In the genomic region with DNA sequence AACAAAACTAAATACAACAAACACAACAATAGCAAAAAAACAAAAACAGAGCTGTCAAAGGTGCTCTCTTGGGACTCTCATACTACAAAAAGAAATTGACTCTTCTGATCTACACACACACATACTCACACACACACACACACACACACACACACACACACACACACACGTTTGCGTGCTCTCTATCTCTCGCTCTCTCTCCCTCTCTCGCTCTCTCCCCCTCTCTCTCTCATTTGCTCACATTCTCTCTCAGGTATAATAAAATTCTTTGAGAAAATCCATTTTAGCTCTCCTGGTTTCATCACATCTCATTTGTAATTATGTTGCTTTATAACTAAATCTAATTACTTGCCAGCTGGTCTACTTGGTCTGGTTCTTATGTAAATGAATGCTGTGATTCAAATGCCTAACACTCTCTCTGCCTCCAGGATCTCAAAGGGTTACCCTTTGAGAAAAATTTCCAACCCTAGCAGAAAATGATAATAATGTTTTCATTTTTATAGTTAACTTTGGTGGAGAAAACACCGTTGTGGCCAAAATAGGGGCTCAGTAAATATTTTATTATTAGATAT, we compare ENCODE assay signal across 50 mouse cellular contexts. TPM values are rescaled to one million over a fixed set of nuclear protein-coding genes. Genes with fewer than 3 reads are reported as not detected.
"Had no signal": no experiment of that assay in that cellular context is flagged by ENCODE, and none has a peak within 500 bp of the region (broad histone marks: within the 10 kb centered on the region; RNA-seq: fewer than 3 reads in every experiment).

No protein-coding gene starts in this region.

- H3K4me1 ChIP-seq: heart, embryonic 10.5 days; heart, embryonic 12.5 days; heart, embryonic 13.5 days; heart, embryonic 15.5 days; hindbrain, embryonic 12.5 days; hindbrain, embryonic 13.5 days; hindbrain, embryonic 15.5 days; intestine, embryonic 15.5 days had no signal

- H3K27me3 ChIP-seq: heart, embryonic 12.5 days; heart, embryonic 13.5 days; heart, embryonic 15.5 days; hindbrain, embryonic 12.5 days; hindbrain, embryonic 13.5 days; hindbrain, embryonic 15.5 days; intestine, embryonic 15.5 days; kidney, embryonic 15.5 days had no signal

- H3K9me3 ChIP-seq: heart, embryonic 10.5 days; heart, embryonic 12.5 days; heart, embryonic 13.5 days; heart, embryonic 15.5 days; hindbrain, embryonic 10.5 days; hindbrain, embryonic 12.5 days; hindbrain, embryonic 13.5 days; hindbrain, embryonic 15.5 days; intestine, embryonic 15.5 days; kidney, embryonic 15.5 days had no signal

- ATAC-seq: hindbrain, embryonic 16.5 days; hindbrain, postnatal 0 days; inflammation-experienced regulatory T-cells, adult 6 months; intestine, embryonic 15.5 days; intestine, embryonic 16.5 days; intestine, postnatal 0 days had no signal

- H3K36me3 ChIP-seq: heart, embryonic 10.5 days; heart, embryonic 12.5 days; heart, embryonic 13.5 days; heart, embryonic 15.5 days; hindbrain, embryonic 10.5 days; hindbrain, embryonic 12.5 days; hindbrain, embryonic 13.5 days; hindbrain, embryonic 15.5 days; intestine, embryonic 15.5 days; kidney, embryonic 15.5 days had no signal

- H3K4me2 ChIP-seq: heart, embryonic 11.5 days; heart, embryonic 12.5 days; heart, embryonic 13.5 days; heart, embryonic 15.5 days; hindbrain, embryonic 12.5 days; hindbrain, embryonic 13.5 days; hindbrain, embryonic 14.5 days; hindbrain, embryonic 15.5 days; intestine, embryonic 15.5 days; kidney, embryonic 15.5 days had no signal

- DNase-seq: heart, postnatal 10 days; heart, postnatal 14 days; heart, postnatal 36 days; heart, postnatal 4 days; kidney, adult 11 months; kidney, adult 18-20 months; kidney, adult 2 months; kidney, adult 8-10 months; kidney, adult 9 months; kidney, postnatal 10 days; kidney, postnatal 14 days; kidney, postnatal 25 days; kidney, postnatal 36 days; kidney, postnatal 4 days; layer of hippocampus, adult 9-11 months; layer of hippocampus, postnatal 36 days had no signal

- H3K4me3 ChIP-seq: heart, embryonic 10.5 days; heart, embryonic 12.5 days; heart, embryonic 13.5 days; heart, embryonic 15.5 days; hindbrain, embryonic 10.5 days; hindbrain, embryonic 12.5 days; hindbrain, embryonic 13.5 days; hindbrain, embryonic 15.5 days; intestine, embryonic 15.5 days; kidney, embryonic 15.5 days; layer of hippocampus, adult 2 months had no signal

- H3K27ac ChIP-seq: heart, embryonic 10.5 days; heart, embryonic 13.5 days; heart, embryonic 15.5 days; hindbrain, embryonic 10.5 days; hindbrain, embryonic 12.5 days; hindbrain, embryonic 13.5 days; hindbrain, embryonic 14.5 days; hindbrain, embryonic 15.5 days; hindbrain, postnatal 0 days; intestine, embryonic 15.5 days; kidney, embryonic 15.5 days; kidney, postnatal 0 days; layer of hippocampus, adult 2 months had no signal

- H3K9ac ChIP-seq: heart, embryonic 12.5 days; heart, embryonic 13.5 days; heart, embryonic 15.5 days; hindbrain, embryonic 12.5 days; hindbrain, embryonic 13.5 days; hindbrain, embryonic 14.5 days; hindbrain, embryonic 15.5 days; intestine, embryonic 15.5 days; kidney, embryonic 15.5 days had no signal

RNA-seq across cellular contexts. Expression of a gene that starts 28.0 kb away (rescaled TPM):
- total RNA-seq: heart, postnatal 10 days; heart, postnatal 14 days; heart, postnatal 25 days; heart, postnatal 36 days; heart, postnatal 4 days; hematopoietic stem cell, adult 5-6 weeks; hindbrain, postnatal 0 days; layer of hippocampus, adult 18-20 months; layer of hippocampus, adult 2 months; layer of hippocampus, adult 8-10 months; layer of hippocampus, postnatal 10 days; layer of hippocampus, postnatal 14 days; layer of hippocampus, postnatal 25 days; layer of hippocampus, postnatal 36 days had no signal
- polyA plus RNA-seq: heart, embryonic 10.5 days; heart, embryonic 11.5 days; heart, embryonic 12.5 days; heart, embryonic 13.5 days; heart, embryonic 14.5 days; heart, embryonic 15.5 days; heart, embryonic 16.5 days; heart, postnatal 0 days; hindbrain, embryonic 10.5 days; hindbrain, embryonic 11.5 days; hindbrain, embryonic 12.5 days; hindbrain, embryonic 13.5 days; hindbrain, embryonic 14.5 days; hindbrain, embryonic 15.5 days; hindbrain, embryonic 16.5 days; hindbrain, postnatal 0 days; inflammation-experienced regulatory T-cells, adult 6 months; intestine, embryonic 14.5 days; intestine, embryonic 15.5 days; intestine, embryonic 16.5 days; kidney, adult 2 months; kidney, embryonic 14.5 days; kidney, embryonic 15.5 days; kidney, embryonic 16.5 days; kidney, postnatal 0 days; large intestine, adult 2 months had no signal
